23 mouse cellular contexts compared by ENCODE assay signal in genomic region chr1:172132319-172132718, GRCm38 (mm10). TPM values are rescaled to one million over a fixed set of nuclear protein-coding genes. Genes with fewer than 3 reads are reported as not detected.
DNase-seq lines count a peak whose midpoint lies in the region; ATAC-seq lines count a peak whose summit lies in the region.
"Had no signal": no experiment of that assay in that cellular context is flagged by ENCODE, and none has a peak within 500 bp of the region (broad histone marks: within the 10 kb centered on the region; RNA-seq: fewer than 3 reads in every experiment).

No protein-coding gene starts in this region.

- H3K4me2 ChIP-seq in embryonic facial prominence, embryonic 14.5 days (ENCODE audit: low read depth, low read length): no peak overlapping the region
- H3K4me2 ChIP-seq: heart, embryonic 12.5 days; hindbrain, embryonic 13.5 days; kidney, embryonic 15.5 days; midbrain, embryonic 13.5 days had no signal

- H3K9ac ChIP-seq in embryonic facial prominence, embryonic 14.5 days (ENCODE audit: low read depth, low read length): no peak overlapping the region
- H3K9ac ChIP-seq: heart, embryonic 12.5 days; hindbrain, embryonic 13.5 days; kidney, embryonic 15.5 days; liver, postnatal 0 days; midbrain, embryonic 13.5 days had no signal

- H3K27ac ChIP-seq in embryonic facial prominence, embryonic 14.5 days (replicated peaks; ENCODE audit: low read depth, low read length): no peak overlapping the region
- H3K27ac ChIP-seq: forebrain, embryonic 10.5 days; hindbrain, embryonic 13.5 days; kidney, embryonic 15.5 days; midbrain, embryonic 13.5 days; stomach, postnatal 0 days had no signal

- peak; percentile 29 for DNase-seq in adrenal gland, postnatal 14 days
- no peak for DNase-seq in adrenal gland, adult 2 months
- DNase-seq in heart, postnatal 4 days: peak; percentile 53
- DNase-seq in heart, adult 8-10 months (ENCODE audit: low spot score): no peak
- DNase-seq in MN1 (ENCODE audit: low spot score): peak; percentile 72
- peak; percentile 40 for DNase-seq in embryonic facial prominence, embryonic 14.5 days (ENCODE audit: low spot score)
- no peak for DNase-seq in Muller cell, postnatal 12 days (ENCODE audit: inconsistent ontology term)
- DNase-seq in frontal cortex, postnatal 10 days (ENCODE audit: low spot score in 2 of 2): no peak
- DNase-seq: cerebellum, adult 11-12 months; kidney, adult 11 months; kidney, postnatal 4 days; liver; liver, postnatal 0 days; right cerebral cortex, postnatal 14 days; thymus, adult 2 months had no signal

- no peaks in the 10 kb centered on the region for H3K9me3 ChIP-seq in embryonic facial prominence, embryonic 14.5 days (ENCODE audit: control insufficient read depth, low read length)
- H3K9me3 ChIP-seq: forebrain, embryonic 10.5 days; heart, embryonic 12.5 days; hindbrain, embryonic 13.5 days; kidney, embryonic 15.5 days; megakaryocyte, embryonic 14.5 days; midbrain, embryonic 13.5 days had no signal

- no peaks in the 10 kb centered on the region for H3K27me3 ChIP-seq in embryonic facial prominence, embryonic 14.5 days (replicated peaks; ENCODE audit: control insufficient read depth, insufficient read depth, low read length)
- H3K27me3 ChIP-seq: heart, embryonic 12.5 days; hindbrain, embryonic 13.5 days; kidney, embryonic 15.5 days; megakaryocyte, embryonic 14.5 days; midbrain, embryonic 13.5 days had no signal

- WGBS in embryonic facial prominence, embryonic 14.5 days: 66% methylated on average over 7 of the region's 7 CpGs

- H3K4me1 ChIP-seq in embryonic facial prominence, embryonic 14.5 days (ENCODE audit: control insufficient read depth, insufficient read depth, low read length): peaks cover 5% of the 10 kb centered on the region

- no peak overlapping the region for H3K4me3 ChIP-seq in embryonic facial prominence, embryonic 14.5 days (ENCODE audit: low read depth, low read length)
- H3K4me3 ChIP-seq: forebrain, embryonic 10.5 days; heart, embryonic 12.5 days; hindbrain, embryonic 13.5 days; kidney, embryonic 15.5 days; megakaryocyte, embryonic 14.5 days; midbrain, embryonic 13.5 days had no signal

- H3K36me3 ChIP-seq in embryonic facial prominence, embryonic 14.5 days (ENCODE audit: control insufficient read depth, insufficient read depth, low read length): peaks cover 81% of the 10 kb centered on the region

- ATAC-seq in embryonic facial prominence, embryonic 14.5 days (ENCODE audit: low read depth): peak; percentile 21; the same call in 1 of the 2 replicates
- ATAC-seq: CD4-positive, CD25-positive, alpha-beta regulatory T cell, adult 4 months; liver, postnatal 0 days; midbrain, embryonic 13.5 days had no signal

RNA-seq across cellular contexts. Expression of gene Pex19, which starts 5.8 kb away (rescaled TPM):
- total RNA-seq in adrenal gland, postnatal 14 days (2021): 135 and 141 TPM in 2 replicates
- total RNA-seq in adrenal gland, adult 2 months (2021): 100 to 1,000 TPM; 112 to 114 TPM
- polyA plus RNA-seq in adrenal gland, adult 2 months (2012; rRNA removed): 104 and 114 TPM in 2 replicates
- total RNA-seq in heart, postnatal 4 days (2021): 100 to 1,000 TPM; 129 to 134 TPM
- 100 to 1,000 TPM; 108 to 144 (median 125) TPM for total RNA-seq in heart, adult 8-10 months (2022)
- 130 and 148 TPM in 2 replicates for polyA plus RNA-seq in embryonic facial prominence, embryonic 14.5 days (2014; fragmentation: Nextera tagmentation; extraction: Ambion mirVana)

RNA-seq across cellular contexts. Expression of gene Dcaf8, which starts 15.6 kb away (rescaled TPM):
- 118 and 125 TPM in 2 replicates for total RNA-seq in adrenal gland, postnatal 14 days (2021)
- total RNA-seq in adrenal gland, adult 2 months (2021): 100 to 1,000 TPM; 110 to 120 TPM
- polyA plus RNA-seq in adrenal gland, adult 2 months (2012; rRNA removed): 61.1 and 64.8 TPM in 2 replicates
- total RNA-seq in heart, postnatal 4 days (2021): 100 to 1,000 TPM; 114 to 115 TPM
- total RNA-seq in heart, adult 8-10 months (2022): 100 to 1,000 TPM; 120 to 132 (median 125) TPM
- polyA plus RNA-seq in embryonic facial prominence, embryonic 14.5 days (2014; fragmentation: Nextera tagmentation; extraction: Ambion mirVana): 102 and 119 TPM in 2 replicates

RNA-seq across cellular contexts. Expression of gene Ncstn, which starts 49.7 kb away (rescaled TPM):
- 89.8 and 101 TPM in 2 replicates for total RNA-seq in adrenal gland, postnatal 14 days (2021)
- total RNA-seq in adrenal gland, adult 2 months (2021): 10 to 100 TPM; 83.9 to 85.7 TPM
- 62.9 and 83.8 TPM in 2 replicates for polyA plus RNA-seq in adrenal gland, adult 2 months (2012; rRNA removed)
- 10 to 100 TPM; 65.6 to 67.4 TPM for total RNA-seq in heart, postnatal 4 days (2021)
- total RNA-seq in heart, adult 8-10 months (2022): 10 to 100 TPM; 42.1 to 47.9 (median 44.0) TPM
- polyA plus RNA-seq in embryonic facial prominence, embryonic 14.5 days (2014; fragmentation: Nextera tagmentation; extraction: Ambion mirVana): 91.3 and 107 TPM in 2 replicates

RNA-seq across cellular contexts. Expression of gene Copa, which starts 50.0 kb away (rescaled TPM):
- 161 TPM in 2 replicates for total RNA-seq in adrenal gland, postnatal 14 days (2021)
- total RNA-seq in adrenal gland, adult 2 months (2021): 100 to 1,000 TPM; 174 to 178 TPM
- 11.0 and 21.1 TPM in 2 replicates for polyA plus RNA-seq in adrenal gland, adult 2 months (2012; rRNA removed)
- 100 to 1,000 TPM; 160 to 167 TPM for total RNA-seq in heart, postnatal 4 days (2021)
- 100 to 1,000 TPM; 103 to 115 (median 113) TPM for total RNA-seq in heart, adult 8-10 months (2022)
- polyA plus RNA-seq in embryonic facial prominence, embryonic 14.5 days (2014; fragmentation: Nextera tagmentation; extraction: Ambion mirVana): 227 and 230 TPM in 2 replicates

Comparison
In these comparisons a context has a peak if more than half of its experiments do, and no peak if none do; other contexts are left out.
1. DNase-seq: peak in adrenal gland, postnatal 14 days (single experiment), heart, postnatal 4 days (single experiment), MN1 (single experiment) and embryonic facial prominence, embryonic 14.5 days (single experiment); none in adrenal gland, adult 2 months (single experiment), heart, adult 8-10 months (single experiment), Muller cell, postnatal 12 days (single experiment) and frontal cortex, postnatal 10 days (0 of 2).